Mouse (Mus musculus) forebrain, embryonic 11.5 days (tissue): ENCODE data around the gene L3mbtl4. TPM values are rescaled to one million over a fixed set of nuclear protein-coding genes. Genes with fewer than 3 reads are reported as not detected.

Source experiments
- ATAC-seq: fragments of 200-750 bp; cut with Nextera tagmentation; replicated peaks from 2 replicates; pipeline ENCODE4 v1.8.0; 2017; ENCODE audit warnings: moderate TSS enrichment; ENCODE audit not compliant: low FRiP score
- DNase-seq: peaks from one replicate; pipeline ENCODE4 v3.0.0-alpha.2; 2017; ENCODE audit warnings: low spot score
- H3K27ac ChIP-seq: fragments of 300-500 bp; sonication (generic); 2 replicates; pipeline ENCODE4 v1.5.1; 2014; ENCODE audit warnings: low read depth, low read length
- H3K27me3 ChIP-seq: fragments of 300-500 bp; sonication (generic); 2 replicates; pipeline ENCODE4 v1.6.1; 2014; ENCODE audit warnings: mild to moderate bottlenecking, low read length, mixed read lengths; ENCODE audit not compliant: control insufficient read depth, insufficient read depth
- H3K36me3 ChIP-seq: fragments of 300-500 bp; sonication (generic); 2 replicates; pipeline ENCODE4 v1.6.1; 2014; ENCODE audit warnings: mild to moderate bottlenecking, low read length, moderate library complexity, mixed read lengths; ENCODE audit not compliant: control insufficient read depth, insufficient read depth
- H3K4me1 ChIP-seq: fragments of 300-500 bp; sonication (generic); replicated peaks from 2 replicates; pipeline ENCODE4 v1.6.1; 2014; ENCODE audit warnings: low read length, mixed read lengths; ENCODE audit not compliant: control insufficient read depth, insufficient read depth
- H3K4me2 ChIP-seq: fragments of 300-500 bp; sonication (generic); 2 replicates; pipeline ENCODE4 v1.6.1; 2014; ENCODE audit warnings: low read depth, mild to moderate bottlenecking, low read length, moderate library complexity, mixed read lengths; ENCODE audit not compliant: severe bottlenecking
- H3K4me3 ChIP-seq: fragments of 300-500 bp; sonication (generic); 2 replicates; pipeline ENCODE4 v1.5.1; 2014; ENCODE audit warnings: low read depth, low read length
- H3K9ac ChIP-seq: fragments of 300-500 bp; sonication (generic); 2 replicates; pipeline ENCODE4 v1.6.1; 2014; ENCODE audit warnings: low read length
- H3K9me3 ChIP-seq: fragments of 300-500 bp; sonication (generic); 2 replicates; pipeline ENCODE4 v1.6.1; 2016; ENCODE audit warnings: low read length, mixed read lengths; ENCODE audit not compliant: control insufficient read depth
- WGBS: fragments of 180-500 bp; shearing (Covaris S2); extraction: QIAGEN DNeasy Blood & Tissue Kit; methylation state at CpG from one replicate; pipeline ENCODE4 v1.1.7; 2014; 5-methylcytosine and 5-hydroxymethylcytosine counted together
- polyA plus RNA-seq: library from polyadenylated mRNA; unstranded; fragments of >200 nt; fragmentation: Nextera tagmentation; extraction: Ambion mirVana; gene quantifications from 2 replicates; pipeline ENCODE4 v1.2.1, GENCODE M21; 2014

The L3mbtl4 gene
- polyA plus RNA-seq, 1 experiment from 2014 or later = not detected

DNA sequence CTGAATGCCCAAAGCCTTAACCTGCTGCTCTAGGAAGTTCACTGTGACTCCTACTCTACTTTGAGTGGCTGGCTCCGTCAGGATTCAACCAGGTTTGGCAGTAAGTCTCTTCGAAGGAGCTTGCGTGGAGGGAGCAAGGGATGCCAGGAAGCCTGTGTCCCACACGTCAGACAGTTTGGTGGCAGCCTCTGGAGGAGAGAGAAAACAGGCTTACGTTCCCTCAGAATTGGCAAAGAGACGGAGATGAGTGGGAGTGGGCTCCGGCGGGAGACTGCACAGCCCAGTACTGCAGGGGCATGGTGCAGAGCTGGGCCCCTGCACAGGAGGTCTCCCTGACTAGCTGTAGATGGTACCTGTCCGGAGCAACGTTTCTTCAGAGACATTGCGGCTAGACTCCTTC is 481.2 kb downstream of the L3mbtl4 start:
- WGBS = 91% methylated on average over 11 of the region's 11 CpGs
- ATAC-seq (no peak), DNase-seq (no peak)
- H3K9me3 ChIP-seq = no peaks in the 10 kb centered on the region
- no peak overlapping the region for H3K27ac ChIP-seq
- no peaks in the 10 kb centered on the region for H3K36me3 ChIP-seq
- H3K9ac ChIP-seq = no peak overlapping the region
- H3K27me3 ChIP-seq = no peaks in the 10 kb centered on the region
- no peak overlapping the region for H3K4me2 ChIP-seq
- H3K4me3 ChIP-seq = no peak overlapping the region
- H3K4me1 ChIP-seq = no peaks in the 10 kb centered on the region

DNA sequence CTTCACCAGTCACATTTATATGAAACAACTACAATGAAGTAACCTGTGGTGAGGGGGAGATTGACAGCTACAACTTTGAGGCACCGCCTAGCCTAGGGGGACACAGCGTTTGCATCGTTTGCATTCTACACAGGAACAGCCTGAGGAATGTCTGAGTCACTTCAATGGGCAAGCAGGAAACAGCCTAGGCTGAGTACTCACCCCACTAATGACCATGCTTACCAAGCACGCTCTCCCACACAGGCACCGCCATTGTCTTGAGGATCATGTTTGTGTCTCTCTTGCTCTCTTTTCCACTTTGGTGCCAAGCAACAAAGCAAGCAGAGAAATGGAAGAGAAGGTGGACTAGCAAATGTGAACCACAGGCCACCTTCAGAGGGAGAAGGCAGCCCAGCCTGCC is 484.8 kb downstream of the L3mbtl4 start:
- no peaks in the 10 kb centered on the region for H3K36me3 ChIP-seq
- no peak overlapping the region for H3K9ac ChIP-seq
- H3K27ac ChIP-seq = no peak overlapping the region
- H3K27me3 ChIP-seq = no peaks in the 10 kb centered on the region
- H3K4me2 ChIP-seq = no peak overlapping the region
- H3K4me3 ChIP-seq = no peak overlapping the region
- H3K4me1 ChIP-seq = no peaks in the 10 kb centered on the region
- no peak for ATAC-seq
- WGBS = 73% methylated on average over 5 of the region's 5 CpGs
- no peaks in the 10 kb centered on the region for H3K9me3 ChIP-seq
- DNase-seq = no peak

- no peaks in the 10 kb centered on the region for H3K9me3 ChIP-seq
- no peak overlapping the region for H3K27ac ChIP-seq
- no peak overlapping the region for H3K9ac ChIP-seq
- DNase-seq (no peak), ATAC-seq (no peak)
- no peaks in the 10 kb centered on the region for H3K27me3 ChIP-seq
- H3K4me2 ChIP-seq = no peak overlapping the region
- 84% methylated on average over 3 of the region's 3 CpGs for WGBS
- no peak overlapping the region for H3K4me3 ChIP-seq
- no peaks in the 10 kb centered on the region for H3K36me3 ChIP-seq
- no peaks in the 10 kb centered on the region for H3K4me1 ChIP-seq
Observed at GRCm38 (mm10) chr17:68758936-68759335, 485.3 kb downstream of the L3mbtl4 start.

GRCm38 (mm10) chr17:68759978-68760377 is 486.4 kb downstream of the L3mbtl4 start:
- Histone ChIP-seq H3K4me1 (no peaks in the 10 kb centered on the region), H3K9me3 (no peaks in the 10 kb centered on the region), H3K9ac (no peak overlapping the region), H3K4me3 (no peak overlapping the region), H3K36me3 (no peaks in the 10 kb centered on the region), H3K4me2 (no peak overlapping the region), H3K27me3 (no peaks in the 10 kb centered on the region), H3K27ac (no peak overlapping the region)
- 83% methylated on average over 1 of the region's 1 CpGs for WGBS
- ATAC-seq (no peak), DNase-seq (no peak)

GRCm38 (mm10) chr17:68764329-68764880 is 490.8 kb downstream of the L3mbtl4 start:
- H3K4me2 ChIP-seq = no peak overlapping the region
- WGBS = 89% methylated on average over 10 of the region's 10 CpGs
- ATAC-seq = no peak

GRCm38 (mm10) chr17:68769561-68769960 is 496.0 kb downstream of the L3mbtl4 start:
- Histone ChIP-seq H3K4me1 (no peaks in the 10 kb centered on the region), H3K4me3 (no peak overlapping the region), H3K27ac (no peak overlapping the region), H3K27me3 (no peaks in the 10 kb centered on the region), H3K9me3 (no peaks in the 10 kb centered on the region), H3K9ac (no peak overlapping the region), H3K4me2 (no peak overlapping the region), H3K36me3 (no peaks in the 10 kb centered on the region)
- DNase-seq = no peak
- WGBS = 85% methylated on average over 4 of the region's 4 CpGs
- no peak for ATAC-seq

More at GRCm38 (mm10) chr17:68764329-68764880, 490.8 kb downstream of the L3mbtl4 start:
- Histone ChIP-seq H3K9me3 (no peaks in the 10 kb centered on the region), H3K4me3 (no peak overlapping the region), H3K9ac (no peak overlapping the region), H3K27me3 (no peaks in the 10 kb centered on the region), H3K36me3 (no peaks in the 10 kb centered on the region), H3K27ac (no peak overlapping the region), H3K4me1 (no peaks in the 10 kb centered on the region)
- no peak for DNase-seq

GRCm38 (mm10) chr17:68771046-68771750 is 497.6 kb downstream of the L3mbtl4 start:
- ATAC-seq (no peak), DNase-seq (no peak)
- Histone ChIP-seq H3K4me1 (no peaks in the 10 kb centered on the region), H3K27me3 (no peaks in the 10 kb centered on the region), H3K4me2 (no peak overlapping the region), H3K9me3 (no peaks in the 10 kb centered on the region), H3K4me3 (no peak overlapping the region), H3K36me3 (no peaks in the 10 kb centered on the region), H3K27ac (no peak overlapping the region), H3K9ac (no peak overlapping the region)
- 67% methylated on average over 7 of the region's 7 CpGs for WGBS

- Histone ChIP-seq H3K9ac (no peak overlapping the region), H3K27ac (no peak overlapping the region), H3K27me3 (no peaks in the 10 kb centered on the region), H3K4me1 (no peaks in the 10 kb centered on the region), H3K4me3 (no peak overlapping the region), H3K4me2 (no peak overlapping the region), H3K36me3 (no peaks in the 10 kb centered on the region), H3K9me3 (no peaks in the 10 kb centered on the region)
- ATAC-seq = no peak
- whole genome bisulfite sequencing = 88% methylated on average over 4 of the region's 4 CpGs
- no peak for DNase-seq
Observed at GRCm38 (mm10) chr17:68793741-68794140, 520.1 kb downstream of the L3mbtl4 start.

DNA sequence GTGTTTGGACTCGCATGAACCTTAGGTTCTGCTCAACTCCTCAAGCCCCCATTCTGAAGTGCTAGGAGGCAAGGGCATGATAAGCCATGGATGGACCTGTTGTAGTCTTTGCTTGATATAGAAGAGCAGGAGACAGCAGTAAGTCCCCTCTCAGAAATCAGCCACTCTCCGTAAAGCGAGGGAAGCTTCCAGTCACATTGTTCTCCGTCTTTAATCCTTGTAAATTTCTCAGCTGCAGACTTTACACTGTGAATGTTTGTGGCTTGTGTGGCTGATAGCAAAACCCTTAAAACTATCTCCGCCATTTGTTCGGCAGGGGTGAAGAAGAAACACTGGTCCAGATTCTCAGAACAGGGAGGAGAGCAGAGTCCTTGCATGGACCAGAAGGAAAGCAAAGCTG is 552.7 kb downstream of the L3mbtl4 start, which contains the start of gene Tmem200c:
TSS of gene Tmem200c (plus strand) at position 301 of the 400 bp plus-strand sequence.
- no peaks in the 10 kb centered on the region for H3K27me3 ChIP-seq
- WGBS = 74% methylated on average over 6 of the region's 6 CpGs
- H3K4me1 ChIP-seq = no peaks in the 10 kb centered on the region
- no peaks in the 10 kb centered on the region for H3K36me3 ChIP-seq
- no peaks in the 10 kb centered on the region for H3K9me3 ChIP-seq
- no peak within 1 kb of the TSS for H3K4me3 ChIP-seq
- no peak within 1 kb of the TSS for H3K4me2 ChIP-seq
- no peak within 1 kb of the TSS for H3K27ac ChIP-seq
- no peak within 1 kb of the TSS for H3K9ac ChIP-seq
- ATAC-seq (no peak), DNase-seq (no peak)
